In genomic region chr8:85464316-85464715, GRCm38 (mm10) we compare ENCODE assay signal across 20 mouse cellular contexts. TPM values are rescaled to one million over a fixed set of nuclear protein-coding genes. Genes with fewer than 3 reads are reported as not detected.
A peak's percentile ranks its signal among the peaks of the same experiment; 100 is the strongest.
DNase-seq lines count a peak whose midpoint lies in the region; TF ChIP-seq lines count a peak whose summit lies in the region.
"Had no signal": no experiment of that assay in that cellular context is flagged by ENCODE, and none has a peak within 500 bp of the region (broad histone marks: within the 10 kb centered on the region; RNA-seq: fewer than 3 reads in every experiment).

No protein-coding gene starts in this region.

- TF ChIP-seq CTCF in gastrocnemius, adult 2 months (IDR thresholded peaks at IDR 0.05), result no peak

- DNase-seq in gastrocnemius, adult 2 months, result peak; percentile 61
- no peak for DNase-seq in gastrocnemius, postnatal 10 days
- peak; percentile 19 for DNase-seq in heart, adult 11 months
- DNase-seq in heart, postnatal 14 days, result no peak
- no peak for DNase-seq in thymus, adult 18-20 months
- DNase-seq: adrenal gland, adult 2 months; adrenal gland, postnatal 10 days; adrenal gland, postnatal 25 days; cerebellum, adult 11 months; cerebellum, adult 18-20 months; cerebellum, adult 8-10 months; cerebellum, adult 9-11 months; cerebellum, postnatal 14 days; cerebellum, postnatal 36 days; embryo, embryonic 11 days had no signal

- peak overlapping the region; percentile 88 for H3K27ac ChIP-seq in gastrocnemius, adult 2 months
- H3K27ac ChIP-seq: embryonic facial prominence, embryonic 13.5 days; embryonic facial prominence, embryonic 15.5 days; forebrain, embryonic 10.5 days; forebrain, embryonic 12.5 days had no signal

- peak overlapping the region; percentile 24 for H3K4me3 ChIP-seq in gastrocnemius, adult 2 months
- H3K4me3 ChIP-seq: embryonic facial prominence, embryonic 13.5 days; embryonic facial prominence, embryonic 15.5 days; erythroblast, embryonic 14.5 days; forebrain, embryonic 10.5 days; forebrain, embryonic 12.5 days had no signal

- intact Hi-C loops in gastrocnemius, adult 2 months (cut with DNase I), result loop anchor here (2.0 kb wide), 1 partner anchor 28 kb away; the partner anchor contains the start of gene Gpt2
- intact Hi-C loops in heart, postnatal 14 days (cut with DNase I), result no loop called here

RNA-seq across cellular contexts. Expression of gene Gpt2, which starts 28.1 kb away (rescaled TPM):
- total RNA-seq in gastrocnemius, adult 2 months (2021), result 100 to 1,000 TPM; 203 to 433 TPM
- total RNA-seq in gastrocnemius, postnatal 10 days (2021), result 10 to 100 TPM; 51.8 to 58.5 TPM
- 10 to 100 TPM; 37.6 to 45.2 TPM for total RNA-seq in heart, postnatal 14 days (2021)

RNA-seq across cellular contexts. Expression of gene 4921524J17Rik, which starts 31.7 kb away (rescaled TPM):
- 10 to 100 TPM; 12.1 to 14.2 TPM for total RNA-seq in gastrocnemius, adult 2 months (2021)
- total RNA-seq in gastrocnemius, postnatal 10 days (2021), result 10 to 100 TPM; 14.9 to 17.9 TPM
- total RNA-seq in heart, postnatal 14 days (2021), result 10 to 100 TPM; 20.7 to 23.2 TPM

Comparison
In these comparisons a context has a peak if more than half of its experiments do, and no peak if none do; other contexts are left out.
1. DNase-seq: peak in gastrocnemius, adult 2 months (single experiment) and heart, adult 11 months (single experiment); none in gastrocnemius, postnatal 10 days (single experiment), heart, postnatal 14 days (0 of 2) and thymus, adult 18-20 months (0 of 2).